Mouse (Mus musculus): ENCODE data around the gene Npas3. TPM values are rescaled to one million over a fixed set of nuclear protein-coding genes. Genes with fewer than 3 reads are reported as not detected.
A peak's percentile ranks its signal among the peaks of the same experiment; 100 is the strongest.

Npas3 gene
- polyA plus RNA-seq, 1 experiment from 2014 or later: 1.8 TPM

- Histone ChIP-seq H3K27ac (no peak overlapping the region), H3K4me3 (no peak overlapping the region), H3K9me3 (no peaks in the 10 kb centered on the region), H3K36me3 (no peaks in the 10 kb centered on the region), H3K4me1 (peaks cover 21% of the 10 kb centered on the region), H3K27me3 (ENCODE audit: insufficient read depth, poor library complexity, severe bottlenecking) (no peaks in the 10 kb centered on the region)
- WGBS: 63% methylated on average over 15 of the region's 15 CpGs
- no peak for DNase-seq (ENCODE audit: low spot score)
Measured at GRCm38 (mm10) chr12:53999647-54000637, 751.5 kb downstream of the Npas3 start.

DNA sequence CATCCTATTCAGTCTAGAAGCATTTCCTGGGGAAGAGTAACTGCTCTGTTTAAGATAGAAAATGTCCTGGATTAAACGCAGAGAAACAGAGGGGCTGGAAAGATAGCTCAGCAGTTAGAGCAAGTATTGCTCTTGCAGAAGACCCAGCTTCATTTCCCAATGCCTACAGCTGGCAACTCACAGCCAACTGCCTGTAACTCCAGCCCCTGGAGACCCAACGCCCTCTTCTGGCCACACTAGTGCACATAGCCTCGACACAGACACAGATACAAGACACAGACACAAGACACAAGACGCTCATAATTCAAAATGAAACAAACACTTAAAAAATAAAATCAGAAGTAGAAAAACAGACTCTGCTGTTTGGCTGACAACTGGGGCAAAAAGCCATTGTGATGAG, 754.0 kb downstream of the Npas3 start:
- no peak overlapping the region for H3K4me3 ChIP-seq
- no peaks in the 10 kb centered on the region for H3K27me3 ChIP-seq (ENCODE audit: insufficient read depth, poor library complexity, severe bottlenecking)
- peaks cover 20% of the 10 kb centered on the region for H3K4me1 ChIP-seq
- 61% methylated on average over 4 of the region's 4 CpGs for WGBS
- no peaks in the 10 kb centered on the region for H3K9me3 ChIP-seq
- no peak overlapping the region for H3K27ac ChIP-seq
- H3K36me3 ChIP-seq: no peaks in the 10 kb centered on the region
- DNase-seq (ENCODE audit: low spot score): no peak

- H3K4me3 ChIP-seq: no peak overlapping the region
- WGBS: 27% methylated on average over 8 of the region's 8 CpGs
- no peak overlapping the region for H3K27ac ChIP-seq
- no peaks in the 10 kb centered on the region for H3K27me3 ChIP-seq (ENCODE audit: insufficient read depth, poor library complexity, severe bottlenecking)
- no peaks in the 10 kb centered on the region for H3K9me3 ChIP-seq
- DNase-seq (ENCODE audit: low spot score): no peak
- H3K4me1 ChIP-seq: peaks cover 19% of the 10 kb centered on the region
- no peaks in the 10 kb centered on the region for H3K36me3 ChIP-seq
Measured at GRCm38 (mm10) chr12:54004606-54005005, 756.1 kb downstream of the Npas3 start.

GRCm38 (mm10) chr12:54005546-54005945, 757.1 kb downstream of the Npas3 start:
- H3K27me3 ChIP-seq (ENCODE audit: insufficient read depth, poor library complexity, severe bottlenecking): no peaks in the 10 kb centered on the region
- peaks cover 14% of the 10 kb centered on the region for H3K4me1 ChIP-seq
- H3K9me3 ChIP-seq: no peaks in the 10 kb centered on the region
- DNase-seq (ENCODE audit: low spot score): peak; percentile 31
- H3K4me3 ChIP-seq: no peak overlapping the region
- WGBS: 53% methylated on average over 4 of the region's 4 CpGs
- H3K27ac ChIP-seq: no peak overlapping the region
- H3K36me3 ChIP-seq: no peaks in the 10 kb centered on the region

DNA sequence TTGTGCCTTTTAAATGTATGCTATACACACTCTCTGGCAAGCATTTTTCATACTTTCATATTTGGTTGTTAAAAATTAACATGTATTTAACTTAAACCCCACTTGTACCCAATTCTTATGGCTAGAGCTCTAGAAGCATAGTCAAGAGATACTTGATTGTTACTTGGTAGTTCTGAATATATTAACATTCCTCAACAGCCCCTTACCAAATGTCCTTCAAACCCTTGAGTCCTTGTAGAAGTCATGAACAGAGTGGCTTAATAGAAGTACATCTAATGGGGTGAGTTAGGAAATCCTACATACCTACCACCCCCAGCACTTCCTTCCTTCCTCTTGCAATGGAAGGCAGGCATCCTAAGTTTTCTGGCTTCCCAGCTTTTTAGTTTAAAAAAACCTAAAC, 766.8 kb downstream of the Npas3 start:
- Histone ChIP-seq H3K9me3 (no peaks in the 10 kb centered on the region), H3K36me3 (no peaks in the 10 kb centered on the region), H3K4me3 (no peak overlapping the region), H3K27ac (no peak overlapping the region), H3K27me3 (ENCODE audit: insufficient read depth, poor library complexity, severe bottlenecking) (no peaks in the 10 kb centered on the region), H3K4me1 (no peaks in the 10 kb centered on the region)
- DNase-seq (ENCODE audit: low spot score): no peak

DNA sequence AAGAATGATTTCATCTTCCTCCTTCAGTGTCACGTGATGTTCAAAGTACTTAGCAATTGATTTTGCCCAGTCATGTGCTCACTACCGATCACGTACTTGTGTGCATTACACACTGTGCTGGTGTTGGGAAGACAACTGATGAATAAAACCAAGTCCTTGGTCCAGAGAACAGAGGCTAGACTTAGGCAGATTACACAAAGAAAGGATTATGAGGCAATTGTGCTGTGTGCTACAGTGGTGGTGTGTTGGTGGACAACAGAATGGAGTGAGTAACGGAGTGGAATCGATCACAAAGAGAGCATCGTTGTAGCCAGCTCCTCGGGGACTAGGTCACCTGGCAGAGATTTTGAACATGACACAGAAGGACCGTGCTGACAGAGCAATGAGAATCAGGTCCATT, 769.5 kb downstream of the Npas3 start:
- H3K9me3 ChIP-seq: no peaks in the 10 kb centered on the region
- no peaks in the 10 kb centered on the region for H3K36me3 ChIP-seq
- peak; percentile 61 for DNase-seq (ENCODE audit: low spot score)
- no peak overlapping the region for H3K27ac ChIP-seq
- no peak overlapping the region for H3K4me3 ChIP-seq
- H3K27me3 ChIP-seq (ENCODE audit: insufficient read depth, poor library complexity, severe bottlenecking): no peaks in the 10 kb centered on the region
- 0 out of 2 replicates have a peak, but pooled peaks cover 2% of the 10 kb centered on the region for H3K4me1 ChIP-seq
- WGBS: 88% methylated on average over 8 of the region's 8 CpGs

- no peak for DNase-seq (ENCODE audit: low spot score)
- H3K36me3 ChIP-seq: no peaks in the 10 kb centered on the region
- H3K4me3 ChIP-seq: no peak overlapping the region
- H3K27me3 ChIP-seq (ENCODE audit: insufficient read depth, poor library complexity, severe bottlenecking): no peaks in the 10 kb centered on the region
- 0 out of 2 replicates have a peak, but pooled peaks cover 2% of the 10 kb centered on the region for H3K4me1 ChIP-seq
- H3K27ac ChIP-seq: no peak overlapping the region
- 87% methylated on average over 8 of the region's 8 CpGs for WGBS
- H3K9me3 ChIP-seq: no peaks in the 10 kb centered on the region
Measured at GRCm38 (mm10) chr12:54019979-54020378, 771.5 kb downstream of the Npas3 start.

GRCm38 (mm10) chr12:54034666-54035346, 786.3 kb downstream of the Npas3 start:
- Histone ChIP-seq H3K27ac (peak overlapping the region; percentile 67), H3K4me1 (peaks cover 12% of the 10 kb centered on the region), H3K4me3 (no peak overlapping the region), H3K36me3 (no peaks in the 10 kb centered on the region), H3K27me3 (ENCODE audit: insufficient read depth, poor library complexity, severe bottlenecking) (no peaks in the 10 kb centered on the region), H3K9me3 (no peaks in the 10 kb centered on the region)
- WGBS: 21% methylated on average over 8 of the region's 8 CpGs
- DNase-seq (ENCODE audit: low spot score): no peak

- Histone ChIP-seq H3K4me1 (peaks cover 12% of the 10 kb centered on the region), H3K36me3 (no peaks in the 10 kb centered on the region), H3K9me3 (no peaks in the 10 kb centered on the region), H3K27ac (no peak overlapping the region), H3K4me3 (no peak overlapping the region), H3K27me3 (ENCODE audit: insufficient read depth, poor library complexity, severe bottlenecking) (no peaks in the 10 kb centered on the region)
- 90% methylated on average over 3 of the region's 3 CpGs for WGBS
- DNase-seq (ENCODE audit: low spot score): no peak
Measured at GRCm38 (mm10) chr12:54037602-54038001, 789.1 kb downstream of the Npas3 start.

DNA sequence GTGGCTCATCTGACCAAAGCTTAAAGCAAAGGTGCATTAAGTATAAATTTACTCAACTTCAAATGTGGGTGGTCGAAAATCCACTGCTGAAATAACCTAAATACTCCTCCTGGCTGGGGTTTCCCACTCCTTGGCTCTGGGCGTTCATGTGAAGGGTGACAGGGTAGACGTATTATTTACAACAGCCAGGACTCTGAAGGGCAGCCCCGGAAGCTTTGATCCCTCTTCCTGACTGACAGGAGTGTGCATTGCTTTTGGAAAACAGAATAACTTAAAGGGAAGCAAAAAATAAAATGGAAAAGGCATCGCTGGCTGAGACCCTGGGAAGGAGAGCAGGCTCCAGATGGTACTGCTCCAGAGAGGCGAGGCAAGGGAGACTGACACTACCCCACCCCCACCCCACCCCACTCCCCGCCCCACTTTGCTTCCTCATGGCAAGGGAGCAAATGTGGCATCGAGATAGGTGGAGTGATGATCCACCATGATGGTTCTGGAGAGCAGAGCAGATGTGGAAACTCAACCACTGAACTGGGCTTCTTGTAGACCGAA, 794.6 kb downstream of the Npas3 start:
- Histone ChIP-seq H3K9me3 (no peaks in the 10 kb centered on the region), H3K27me3 (ENCODE audit: insufficient read depth, poor library complexity, severe bottlenecking) (no peaks in the 10 kb centered on the region), H3K4me3 (no peak overlapping the region), H3K27ac (no peak overlapping the region), H3K4me1 (0 out of 2 replicates have a peak, but pooled peaks cover 3% of the 10 kb centered on the region), H3K36me3 (no peaks in the 10 kb centered on the region)
- WGBS: 59% methylated on average over 9 of the region's 9 CpGs
- DNase-seq (ENCODE audit: low spot score): no peak

- Histone ChIP-seq H3K36me3 (no peaks in the 10 kb centered on the region), H3K4me1 (0 out of 2 replicates have a peak, but pooled peaks cover 3% of the 10 kb centered on the region), H3K4me3 (no peak overlapping the region), H3K27me3 (ENCODE audit: insufficient read depth, poor library complexity, severe bottlenecking) (no peaks in the 10 kb centered on the region), H3K27ac (no peak overlapping the region), H3K9me3 (no peaks in the 10 kb centered on the region)
- WGBS: 78% methylated on average over 15 of the region's 15 CpGs
- no peak for DNase-seq (ENCODE audit: low spot score)
Measured at GRCm38 (mm10) chr12:54044606-54045334, 796.3 kb downstream of the Npas3 start.

DNA sequence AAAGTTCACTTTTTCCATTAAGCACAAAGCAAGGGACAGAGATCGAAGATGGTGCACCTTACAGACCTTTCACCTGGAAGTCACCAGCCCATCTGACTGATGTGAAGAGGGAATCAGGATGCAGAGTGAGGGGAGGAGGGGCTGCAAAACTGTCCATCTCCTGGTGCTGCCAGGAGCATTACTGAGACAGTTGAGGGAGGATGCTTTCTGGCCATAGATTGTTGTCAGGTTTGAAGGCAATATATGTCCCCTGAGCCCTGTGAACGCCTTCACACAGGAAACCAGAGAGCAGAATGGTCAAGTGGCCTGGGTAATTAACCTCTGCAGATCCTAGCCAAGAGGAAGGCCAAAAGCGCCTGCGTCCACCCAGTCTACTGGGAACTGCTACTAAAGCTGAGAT, 796.9 kb downstream of the Npas3 start:
- H3K4me1 ChIP-seq: 0 out of 2 replicates have a peak, but pooled peaks cover 3% of the 10 kb centered on the region
- H3K27me3 ChIP-seq (ENCODE audit: insufficient read depth, poor library complexity, severe bottlenecking): no peaks in the 10 kb centered on the region
- H3K9me3 ChIP-seq: no peaks in the 10 kb centered on the region
- no peak overlapping the region for H3K27ac ChIP-seq
- H3K36me3 ChIP-seq: no peaks in the 10 kb centered on the region
- no peak for DNase-seq (ENCODE audit: low spot score)
- WGBS: 71% methylated on average over 4 of the region's 4 CpGs
- H3K4me3 ChIP-seq: no peak overlapping the region
